Mouse (Mus musculus): Measurements from ENCODE around the gene Arid1b. TPM values are rescaled to one million over a fixed set of nuclear protein-coding genes. Genes with fewer than 3 reads are reported as not detected.
A peak's percentile ranks its signal among the peaks of the same experiment; 100 is the strongest.

Arid1b gene
- polyA plus RNA-seq, 2 experiments: 14.7 to 20.5 TPM

DNA sequence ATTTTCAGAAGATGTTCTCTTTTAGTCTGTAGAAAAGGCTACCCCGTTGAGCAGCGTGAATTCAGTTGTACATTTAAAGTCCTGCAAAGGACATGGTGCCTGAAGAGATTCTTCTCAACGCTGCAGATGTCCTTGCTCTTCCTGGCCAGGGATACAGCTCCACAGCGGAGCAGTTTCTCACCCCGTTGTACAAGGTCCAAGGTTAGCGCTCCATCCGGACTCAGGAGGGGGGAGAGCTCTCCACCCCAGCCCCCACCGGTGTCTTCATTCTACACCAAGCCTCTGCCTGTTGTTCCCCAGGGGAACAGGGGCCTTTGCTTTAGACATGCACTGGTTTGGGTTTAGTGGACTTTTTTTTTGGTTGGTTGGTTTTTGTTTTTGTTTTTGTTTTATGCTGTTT is 139.7 kb downstream of the Arid1b start:
- DNase-seq (ENCODE audit: low spot score): no peak
- H3K4me2 ChIP-seq (replicated peaks; ENCODE audit: low read depth, low read length, severe bottlenecking): no peak overlapping the region
- H3K27ac ChIP-seq (replicated peaks; ENCODE audit: low read depth, low read length): no peak overlapping the region
- WGBS: 57% methylated on average over 8 of the region's 8 CpGs
- no peak overlapping the region for H3K4me3 ChIP-seq (replicated peaks; ENCODE audit: low read length)
- no peak for ATAC-seq (ENCODE audit: low FRiP score, low read depth)
- no peak for TF ChIP-seq POLR2A (IDR thresholded peaks at IDR 0.05; ENCODE audit: borderline replicate concordance, extremely low read depth, insufficient read depth, insufficient read length)
- H3K27me3 ChIP-seq (ENCODE audit: control insufficient read depth, insufficient read depth, low read length): no peaks in the 10 kb centered on the region
- peaks cover 14% of the 10 kb centered on the region for H3K4me1 ChIP-seq (ENCODE audit: control insufficient read depth, insufficient read depth, low read length)
- no peaks in the 10 kb centered on the region for H3K9me3 ChIP-seq (ENCODE audit: control insufficient read depth, low read length)
- 0 out of 2 replicates have a peak, but pooled peaks cover 5% of the 10 kb centered on the region for H3K36me3 ChIP-seq (ENCODE audit: control insufficient read depth, insufficient read depth, low read length)
- no peak overlapping the region for H3K9ac ChIP-seq (ENCODE audit: low read depth, low read length, severe bottlenecking)

DNA sequence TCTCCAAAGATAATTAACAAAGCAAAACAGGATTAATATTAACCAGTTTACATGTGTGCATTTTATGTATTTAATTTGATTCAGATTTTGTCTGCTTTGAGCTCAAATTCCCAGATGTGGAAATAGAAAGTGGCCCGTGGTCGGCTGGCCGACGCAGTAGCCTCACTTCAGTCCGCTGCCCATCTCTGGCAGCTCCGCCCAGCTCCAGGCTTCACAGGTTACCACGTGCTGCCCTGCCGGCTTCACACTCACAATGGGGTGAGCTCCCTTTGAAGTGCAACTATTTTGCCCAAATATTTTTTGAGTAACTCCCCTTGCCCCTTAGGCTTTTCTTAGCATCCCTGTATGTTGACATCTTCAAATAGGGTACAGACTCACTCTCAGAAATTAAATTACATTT is 140.1 kb downstream of the Arid1b start:
- DNase-seq (ENCODE audit: low spot score) (no peak), ATAC-seq (ENCODE audit: low FRiP score, low read depth) (no peak)
- Histone ChIP-seq H3K9me3 (ENCODE audit: control insufficient read depth, low read length) (no peaks in the 10 kb centered on the region), H3K9ac (ENCODE audit: low read depth, low read length, severe bottlenecking) (no peak overlapping the region), H3K27ac (replicated peaks; ENCODE audit: low read depth, low read length) (no peak overlapping the region), H3K4me1 (ENCODE audit: control insufficient read depth, insufficient read depth, low read length) (peaks cover 18% of the 10 kb centered on the region), H3K4me2 (replicated peaks; ENCODE audit: low read depth, low read length, severe bottlenecking) (no peak overlapping the region), H3K27me3 (ENCODE audit: control insufficient read depth, insufficient read depth, low read length) (no peaks in the 10 kb centered on the region), H3K36me3 (ENCODE audit: control insufficient read depth, insufficient read depth, low read length) (0 out of 2 replicates have a peak, but pooled peaks cover 5% of the 10 kb centered on the region), H3K4me3 (replicated peaks; ENCODE audit: low read length) (no peak overlapping the region)
- WGBS: 29% methylated on average over 8 of the region's 8 CpGs
- no peak for TF ChIP-seq POLR2A (IDR thresholded peaks at IDR 0.05; ENCODE audit: borderline replicate concordance, extremely low read depth, insufficient read depth, insufficient read length)

DNA sequence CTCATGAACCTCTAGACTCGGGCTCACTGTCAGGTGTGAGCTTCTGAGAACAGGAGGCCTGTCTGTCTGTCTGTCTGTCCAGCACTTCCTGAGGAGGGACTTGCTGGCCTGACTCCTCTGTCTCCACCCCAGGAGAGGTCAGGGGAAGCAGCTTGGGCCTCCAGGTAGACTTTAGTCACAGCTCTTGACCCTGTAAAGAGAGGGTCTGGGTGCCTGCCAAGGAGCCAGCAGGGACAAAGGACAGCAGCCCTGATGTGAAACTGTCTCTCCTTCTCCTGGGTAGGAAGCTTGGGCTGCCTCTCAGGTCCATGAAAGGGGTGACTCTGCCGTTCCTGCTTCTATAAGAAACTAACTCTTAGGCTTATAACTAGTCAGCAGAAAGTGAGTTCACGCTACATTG is 143.8 kb downstream of the Arid1b start:
- H3K9ac ChIP-seq (ENCODE audit: low read depth, low read length, severe bottlenecking): no peak overlapping the region
- H3K36me3 ChIP-seq (ENCODE audit: control insufficient read depth, insufficient read depth, low read length): no peaks in the 10 kb centered on the region
- H3K27ac ChIP-seq (replicated peaks; ENCODE audit: low read depth, low read length): 0 out of 2 replicates have a peak overlapping the region, but pooled peaks have one; percentile 13
- no peaks in the 10 kb centered on the region for H3K9me3 ChIP-seq (ENCODE audit: control insufficient read depth, low read length)
- DNase-seq (ENCODE audit: low spot score): no peak
- TF ChIP-seq POLR2A (IDR thresholded peaks at IDR 0.05; ENCODE audit: borderline replicate concordance, extremely low read depth, insufficient read depth, insufficient read length): no peak
- H3K4me2 ChIP-seq (replicated peaks; ENCODE audit: low read depth, low read length, severe bottlenecking): no peak overlapping the region
- H3K4me1 ChIP-seq (ENCODE audit: control insufficient read depth, insufficient read depth, low read length): peaks cover 23% of the 10 kb centered on the region
- H3K4me3 ChIP-seq (replicated peaks; ENCODE audit: low read length): no peak overlapping the region
- WGBS: 49% methylated on average over 3 of the region's 3 CpGs
- ATAC-seq (ENCODE audit: low FRiP score, low read depth): no peak
- no peaks in the 10 kb centered on the region for H3K27me3 ChIP-seq (ENCODE audit: control insufficient read depth, insufficient read depth, low read length)

DNA sequence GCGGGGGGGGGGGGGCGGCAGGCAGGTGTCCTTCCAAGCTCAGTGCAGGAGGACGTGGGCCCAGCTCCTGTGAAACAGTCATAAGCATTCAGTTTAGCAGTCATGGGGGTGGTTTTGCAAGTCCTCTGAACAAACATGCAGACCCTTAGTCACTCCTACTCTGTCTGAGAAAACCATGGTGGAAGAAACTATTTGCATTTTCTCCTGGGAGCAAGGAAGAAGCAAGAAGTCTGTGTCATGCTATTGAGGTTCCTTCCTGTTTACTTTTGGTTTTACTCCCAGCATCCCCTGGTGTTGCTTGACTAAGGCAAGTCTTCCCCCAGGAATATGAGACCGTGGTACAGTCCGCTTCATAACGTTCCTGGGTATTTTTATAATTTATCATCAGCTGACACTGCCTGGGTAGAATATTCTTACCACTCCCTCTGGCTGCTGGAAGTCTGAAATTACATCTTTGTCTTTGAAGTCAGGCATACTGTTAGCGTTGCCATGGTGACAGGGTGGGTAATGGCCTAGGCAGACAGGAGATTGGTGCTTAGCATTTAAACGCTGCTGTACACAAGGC is 144.6 kb downstream of the Arid1b start:
- TF ChIP-seq POLR2A (IDR thresholded peaks at IDR 0.05; ENCODE audit: borderline replicate concordance, extremely low read depth, insufficient read depth, insufficient read length): no peak
- Histone ChIP-seq H3K4me3 (replicated peaks; ENCODE audit: low read length) (no peak overlapping the region), H3K9me3 (ENCODE audit: control insufficient read depth, low read length) (no peaks in the 10 kb centered on the region), H3K36me3 (ENCODE audit: control insufficient read depth, insufficient read depth, low read length) (no peaks in the 10 kb centered on the region), H3K27ac (replicated peaks; ENCODE audit: low read depth, low read length) (no peak overlapping the region), H3K4me2 (replicated peaks; ENCODE audit: low read depth, low read length, severe bottlenecking) (no peak overlapping the region), H3K9ac (ENCODE audit: low read depth, low read length, severe bottlenecking) (no peak overlapping the region), H3K27me3 (ENCODE audit: control insufficient read depth, insufficient read depth, low read length) (no peaks in the 10 kb centered on the region), H3K4me1 (ENCODE audit: control insufficient read depth, insufficient read depth, low read length) (peaks cover 23% of the 10 kb centered on the region)
- DNase-seq (ENCODE audit: low spot score): peak; percentile 90
- peak; percentile 88 for ATAC-seq (ENCODE audit: low FRiP score, low read depth)
- 7% methylated on average over 8 of the region's 8 CpGs for WGBS

DNA sequence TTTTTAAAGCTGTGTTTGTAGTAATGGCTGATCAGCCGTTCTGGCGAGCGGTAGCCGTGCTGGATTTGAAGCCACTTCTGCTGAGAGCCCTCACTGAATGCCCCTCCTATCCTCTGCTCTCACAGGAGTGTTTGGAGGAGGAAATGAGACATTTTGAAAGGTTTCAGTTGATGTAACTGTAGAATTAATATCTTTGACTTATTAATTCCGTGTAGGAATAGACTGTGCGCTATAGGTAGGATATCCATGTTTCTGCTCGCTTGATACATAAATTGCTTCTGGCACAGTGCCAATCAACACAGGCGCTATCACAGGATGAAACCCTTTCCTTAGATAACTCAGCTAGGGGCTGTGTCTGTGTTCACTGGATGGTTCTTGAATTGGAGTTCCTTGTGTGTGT is 145.4 kb downstream of the Arid1b start:
- H3K9ac ChIP-seq (ENCODE audit: low read depth, low read length, severe bottlenecking): no peak overlapping the region
- no peak for TF ChIP-seq POLR2A (IDR thresholded peaks at IDR 0.05; ENCODE audit: borderline replicate concordance, extremely low read depth, insufficient read depth, insufficient read length)
- no peaks in the 10 kb centered on the region for H3K27me3 ChIP-seq (ENCODE audit: control insufficient read depth, insufficient read depth, low read length)
- H3K9me3 ChIP-seq (ENCODE audit: control insufficient read depth, low read length): no peaks in the 10 kb centered on the region
- no peak overlapping the region for H3K27ac ChIP-seq (replicated peaks; ENCODE audit: low read depth, low read length)
- H3K4me3 ChIP-seq (replicated peaks; ENCODE audit: low read length): no peak overlapping the region
- ATAC-seq (ENCODE audit: low FRiP score, low read depth) (no peak), DNase-seq (ENCODE audit: low spot score) (no peak)
- H3K36me3 ChIP-seq (ENCODE audit: control insufficient read depth, insufficient read depth, low read length): no peaks in the 10 kb centered on the region
- H3K4me2 ChIP-seq (replicated peaks; ENCODE audit: low read depth, low read length, severe bottlenecking): peak overlapping the region; percentile 5; the same call in 1 of the 2 replicates
- peaks cover 23% of the 10 kb centered on the region for H3K4me1 ChIP-seq (ENCODE audit: control insufficient read depth, insufficient read depth, low read length)
- WGBS: 28% methylated on average over 8 of the region's 8 CpGs

Measured in limb, embryonic 14.5 days (tissue).